Mouse (Mus musculus) ES-CJ7 (cell line): ENCODE results near the gene Icam1.

Experiments used
- DNase-seq: peaks from one replicate; pipeline ENCODE4 v3.0.0; 2011; ENCODE audit warnings: low read depth, low spot score

The Icam1 gene

DNA sequence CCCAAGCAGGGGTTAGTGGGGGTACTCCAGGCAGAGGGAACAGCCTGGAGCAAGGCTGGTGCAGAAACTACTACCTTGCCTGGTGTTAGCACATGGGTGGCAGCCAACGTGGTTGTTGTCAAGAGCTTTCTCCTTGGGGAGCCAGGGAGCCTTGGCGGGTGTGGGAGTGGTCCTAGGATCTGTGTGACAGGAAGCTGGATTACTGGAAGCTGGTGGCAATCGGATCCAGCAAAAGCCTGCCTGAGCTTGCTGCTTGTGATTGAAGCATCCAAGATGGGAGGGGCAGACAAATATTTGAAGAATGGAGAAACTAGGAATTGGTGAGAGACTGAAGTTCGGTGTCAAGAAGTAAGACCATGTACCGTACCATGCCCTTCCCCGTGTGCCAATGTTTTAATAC, 6.5 kb downstream of the Icam1 start:
- DNase-seq: peak; percentile 62

DNA sequence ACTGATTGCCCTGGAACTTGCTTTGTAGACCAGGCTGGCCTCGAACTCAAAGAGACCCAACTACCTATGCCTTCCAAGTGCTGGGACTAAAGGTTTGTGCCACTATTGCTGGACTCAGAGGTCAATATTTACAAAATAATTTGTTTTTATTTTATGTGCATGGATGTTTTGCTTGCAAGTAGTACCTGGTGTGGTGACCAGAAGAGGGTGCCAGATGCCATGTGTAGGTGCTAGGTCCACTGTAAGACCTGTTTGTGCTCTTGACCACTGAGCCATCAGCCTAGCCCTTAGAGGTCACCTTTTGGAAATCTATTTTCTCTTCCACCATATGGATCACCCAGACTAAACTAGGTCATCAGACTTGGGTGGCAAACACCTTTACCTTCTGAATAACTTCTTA, 6.9 kb downstream of the Icam1 start:
- no peak for DNase-seq

DNA sequence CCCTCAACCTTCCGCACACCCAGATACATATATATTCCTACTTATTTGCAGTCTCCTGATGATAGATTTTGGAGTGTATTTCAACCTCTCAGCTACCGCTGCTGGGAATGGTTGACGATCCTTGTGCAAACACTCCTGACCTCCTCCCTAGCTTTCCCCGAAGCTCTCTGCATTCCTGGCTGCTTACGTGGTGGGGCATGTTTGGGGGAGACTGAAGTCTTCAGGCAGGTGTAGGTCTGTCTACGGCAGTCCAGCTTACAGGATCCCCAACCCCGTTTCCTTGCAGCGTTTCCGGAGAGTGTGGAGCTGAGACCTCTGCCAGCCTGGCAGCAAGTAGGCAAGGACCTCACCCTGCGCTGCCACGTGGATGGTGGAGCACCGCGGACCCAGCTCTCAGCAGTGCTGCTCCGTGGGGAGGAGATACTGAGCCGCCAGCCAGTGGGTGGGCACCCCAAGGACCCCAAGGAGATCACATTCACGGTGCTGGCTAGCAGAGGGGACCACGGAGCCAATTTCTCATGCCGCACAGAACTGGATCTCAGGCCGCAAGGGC, 9.5 kb downstream of the Icam1 start:
- DNase-seq: no peak

DNA sequence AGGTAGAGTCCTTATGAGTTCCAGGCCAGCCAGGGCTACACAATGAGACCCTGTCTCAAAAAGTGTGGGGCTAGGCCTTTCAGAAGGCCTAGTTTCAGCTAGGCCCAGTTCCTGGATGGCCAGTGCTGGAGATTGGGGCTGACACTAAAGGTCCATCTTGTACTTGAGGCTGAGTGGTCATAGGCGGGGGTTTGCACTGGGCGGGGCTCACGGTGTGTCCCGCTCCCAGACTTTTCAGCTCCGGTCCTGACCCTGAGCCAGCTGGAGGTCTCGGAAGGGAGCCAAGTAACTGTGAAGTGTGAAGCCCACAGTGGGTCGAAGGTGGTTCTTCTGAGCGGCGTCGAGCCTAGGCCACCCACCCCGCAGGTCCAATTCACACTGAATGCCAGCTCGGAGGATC, 11.1 kb downstream of the Icam1 start:
- no peak for DNase-seq

DNA sequence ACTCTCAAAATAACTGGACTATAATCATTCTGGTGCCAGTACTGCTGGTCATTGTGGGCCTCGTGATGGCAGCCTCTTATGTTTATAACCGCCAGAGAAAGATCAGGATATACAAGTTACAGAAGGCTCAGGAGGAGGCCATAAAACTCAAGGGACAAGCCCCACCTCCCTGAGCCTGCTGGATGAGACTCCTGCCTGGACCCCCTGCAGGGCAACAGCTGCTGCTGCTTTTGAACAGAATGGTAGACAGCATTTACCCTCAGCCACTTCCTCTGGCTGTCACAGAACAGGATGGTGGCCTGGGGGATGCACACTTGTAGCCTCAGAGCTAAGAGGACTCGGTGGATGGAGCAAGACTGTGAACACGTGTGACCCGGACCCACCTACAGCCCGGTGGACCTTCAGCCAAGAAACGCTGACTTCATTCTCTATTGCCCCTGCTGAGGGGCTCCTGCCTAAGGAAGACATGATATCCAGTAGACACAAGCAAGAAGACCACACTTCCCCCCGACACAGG, 12.0 kb downstream of the Icam1 start:
- DNase-seq: no peak

DNA sequence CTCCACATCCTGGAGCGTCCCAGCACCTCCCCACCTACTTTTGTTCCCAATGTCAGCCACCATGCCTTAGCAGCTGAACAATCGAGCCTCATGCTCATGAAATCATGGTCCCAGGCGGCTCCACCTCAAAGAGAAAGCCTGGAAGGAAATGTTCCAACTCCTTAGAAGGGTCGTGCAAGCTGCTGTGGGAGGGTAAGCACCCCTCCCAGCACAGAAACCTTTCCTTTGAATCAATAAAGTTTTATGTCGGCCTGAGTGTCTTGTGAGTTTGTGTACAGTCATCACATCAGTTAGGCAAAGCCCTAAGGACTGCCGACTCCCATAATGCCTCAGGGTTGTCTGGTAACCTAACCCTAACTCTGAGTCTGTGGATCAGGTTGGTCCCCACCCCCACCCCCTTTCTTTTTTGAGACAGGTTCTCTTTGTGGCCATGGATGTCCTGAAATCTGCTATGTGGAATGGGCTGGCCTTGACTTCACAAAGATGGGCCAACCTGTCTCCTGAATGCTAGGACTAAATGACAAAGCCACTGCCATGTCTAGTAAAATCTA, 12.8 kb downstream of the Icam1 start:
- no peak for DNase-seq

DNA sequence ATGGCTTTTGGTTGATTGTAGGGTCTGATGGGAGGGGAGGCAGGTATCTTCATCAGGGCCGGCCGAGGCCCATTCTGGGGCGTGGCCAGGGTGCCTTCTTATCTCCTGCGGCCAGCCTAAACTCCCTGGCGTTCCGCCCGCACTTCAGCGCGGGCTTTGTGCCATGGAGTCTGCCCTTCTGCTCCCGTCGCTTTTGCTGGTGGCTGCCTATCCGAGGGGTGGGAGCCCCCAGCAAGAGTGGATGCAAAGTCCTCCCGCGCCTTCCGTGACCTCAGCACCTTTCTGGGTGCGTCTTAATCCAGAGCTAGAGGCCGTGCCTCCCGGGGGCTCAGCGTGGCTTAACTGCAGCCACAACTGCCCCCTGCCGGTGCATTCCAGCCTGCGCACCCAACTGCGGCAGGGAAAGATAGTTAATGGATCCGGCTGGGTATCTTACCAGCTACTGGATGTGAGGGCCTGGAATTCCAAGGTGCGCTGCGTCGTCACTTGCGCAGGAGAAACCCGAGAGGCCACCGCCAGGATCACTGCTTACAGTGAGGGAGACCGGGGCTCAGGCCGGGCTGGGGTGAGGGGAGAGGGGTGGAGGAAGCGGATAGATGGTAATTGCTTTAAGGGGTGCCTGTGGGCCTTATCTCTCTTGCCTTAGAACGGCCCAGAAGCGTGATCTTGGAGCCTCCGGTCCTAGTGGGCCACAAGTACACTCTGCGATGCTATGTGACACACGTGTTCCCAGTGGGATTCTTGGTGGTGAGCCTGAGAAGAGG, 13.7 kb downstream of the Icam1 start, which contains the start of gene Icam4:
Gene Icam4 (plus strand): TSS at position 83 of the 764 bp plus-strand sequence.
- peak; percentile 86 for DNase-seq

DNA sequence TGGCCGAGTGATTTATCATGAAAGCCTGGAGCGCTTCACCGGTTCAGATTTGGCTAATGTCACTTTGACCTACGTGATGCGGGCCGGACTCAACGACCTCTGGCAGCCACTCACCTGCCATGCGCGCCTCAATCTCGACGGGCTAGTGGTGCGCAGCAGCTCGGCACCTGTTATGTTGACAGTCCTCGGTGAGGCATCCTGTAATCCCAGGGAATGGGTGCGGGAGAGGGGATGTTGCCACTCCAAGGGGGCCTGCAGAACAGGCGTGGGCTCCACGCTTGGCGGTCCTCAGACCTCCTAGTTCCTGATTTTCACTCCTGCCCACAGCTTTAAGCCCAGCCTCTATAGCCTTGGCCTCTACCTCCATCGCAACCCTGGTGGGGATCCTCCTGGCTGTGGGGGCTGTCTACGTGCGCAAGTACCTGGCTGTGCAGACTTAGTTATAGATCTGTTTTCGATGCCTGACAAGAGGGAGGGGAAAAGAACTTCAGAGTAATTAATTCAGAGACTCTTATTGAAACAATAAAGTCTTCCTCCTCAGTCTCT, 14.3 kb downstream of the Icam1 start:
- DNase-seq: no peak

DNA sequence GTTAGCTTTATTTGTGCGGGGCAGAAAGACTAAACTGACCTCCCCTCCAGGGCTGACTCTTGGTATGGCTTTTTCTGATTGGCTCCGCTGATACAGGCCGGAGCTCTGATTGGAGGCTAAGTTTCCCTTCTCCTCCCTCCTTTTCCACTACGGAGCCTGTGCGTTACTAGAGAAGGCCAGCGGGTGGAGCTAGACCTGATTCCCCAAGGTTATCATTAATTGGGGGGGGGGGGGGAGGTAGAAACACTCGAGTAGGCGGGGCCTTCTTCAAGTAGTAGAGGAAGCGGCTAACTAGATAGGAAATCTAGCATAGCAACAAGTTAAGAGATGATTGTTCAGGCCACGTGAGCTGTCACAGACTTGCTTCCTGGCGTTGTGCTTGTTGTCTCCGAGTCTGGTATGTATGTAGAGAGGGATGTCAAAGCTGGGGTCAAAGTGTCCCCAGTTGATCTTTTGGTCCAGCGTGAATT, 15.0 kb downstream of the Icam1 start:
- peak; percentile 95 for DNase-seq

DNA sequence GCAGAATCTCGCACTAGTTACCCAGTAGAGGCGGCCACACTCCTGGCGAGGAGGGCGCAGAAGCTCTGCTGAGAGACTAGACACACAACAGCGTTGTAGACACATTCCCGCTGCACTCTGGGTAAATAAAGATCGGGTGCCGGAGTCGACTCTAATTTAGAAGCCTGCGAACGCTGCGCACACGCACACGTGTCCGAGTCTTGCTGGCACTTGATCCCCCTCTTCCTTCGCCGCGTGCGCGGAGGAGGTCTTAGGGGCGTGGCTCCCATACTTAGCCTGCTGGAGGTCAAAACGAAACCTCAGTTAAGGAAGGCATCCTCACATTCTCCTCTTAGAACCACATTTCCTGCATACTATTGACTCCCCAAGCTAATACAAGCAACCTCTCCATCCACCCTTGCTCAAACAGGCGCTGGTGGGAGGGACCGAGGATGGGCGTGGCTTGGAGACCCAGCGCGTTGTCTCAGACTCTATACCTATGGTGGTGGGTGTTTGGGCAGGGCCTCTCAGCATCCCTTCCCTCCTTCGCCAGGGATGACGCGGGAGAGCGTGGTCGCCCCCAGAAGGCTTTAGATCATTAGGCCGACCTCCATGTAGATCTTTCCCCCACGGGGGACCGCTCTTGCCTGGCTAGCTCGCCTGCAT, 15.6 kb downstream of the Icam1 start:
- peak; percentile 79 for DNase-seq

DNA sequence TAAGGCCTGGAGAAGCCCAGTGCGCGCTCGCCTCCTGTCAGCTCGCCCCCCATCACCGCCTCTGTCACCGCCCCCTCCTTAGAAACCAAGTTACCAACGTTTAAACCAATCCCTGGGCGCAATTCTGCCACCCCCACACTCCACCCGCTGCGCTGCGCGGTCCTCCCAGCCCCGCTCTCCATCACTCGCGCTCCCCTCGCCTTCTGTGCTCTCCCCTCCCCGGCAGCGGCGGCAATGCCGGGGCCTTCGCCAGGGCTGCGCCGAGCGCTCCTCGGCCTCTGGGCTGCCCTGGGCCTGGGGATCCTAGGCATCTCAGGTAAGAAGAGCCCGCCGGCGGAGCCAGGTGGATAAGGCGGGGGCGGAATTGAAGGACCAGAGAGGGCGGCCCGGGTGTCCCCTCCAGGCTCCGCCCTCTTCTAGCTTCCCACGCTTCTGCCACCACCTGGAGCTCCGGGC, 16.1 kb downstream of the Icam1 start, which contains the start of gene Icam5:
Gene Icam5 (plus strand): TSS at position 178 of the 456 bp plus-strand sequence.
- no peak for DNase-seq

DNA sequence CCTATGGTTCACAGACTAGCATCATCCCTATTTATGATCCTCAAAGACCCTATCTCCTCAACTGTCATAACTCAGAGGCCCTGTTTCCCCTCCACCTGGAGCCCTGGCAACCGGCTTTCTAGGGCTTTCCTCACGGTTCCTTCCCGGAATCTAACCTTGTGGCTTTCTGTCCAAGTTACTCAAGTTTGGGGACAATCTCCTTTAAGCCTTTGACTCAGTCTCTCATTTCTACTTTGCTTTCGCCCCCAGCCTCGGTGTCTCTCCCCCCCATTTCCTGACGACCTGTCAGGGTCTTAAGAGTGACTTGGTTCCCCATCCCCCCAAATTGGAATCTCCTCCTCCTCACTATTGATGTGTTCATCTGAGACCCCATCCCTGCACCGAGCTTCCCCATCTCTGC, 16.7 kb downstream of the Icam1 start:
- no peak for DNase-seq

DNA sequence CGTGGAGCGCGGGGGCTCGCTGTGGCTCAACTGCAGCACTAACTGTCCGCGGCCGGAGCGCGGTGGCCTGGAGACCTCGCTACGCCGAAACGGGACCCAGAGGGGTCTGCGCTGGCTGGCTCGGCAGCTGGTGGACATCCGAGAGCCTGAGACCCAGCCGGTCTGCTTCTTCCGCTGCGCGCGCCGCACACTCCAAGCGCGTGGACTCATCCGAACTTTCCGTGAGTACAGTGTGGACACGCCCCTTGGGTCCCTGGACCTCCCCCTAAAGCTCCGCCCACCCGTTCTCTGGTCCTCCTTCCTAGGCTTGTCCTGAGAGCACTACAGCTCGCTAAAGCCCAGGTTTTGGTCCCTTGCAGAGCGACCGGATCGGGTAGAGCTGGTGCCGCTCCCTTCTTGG, 17.4 kb downstream of the Icam1 start:
- peak; percentile 92 for DNase-seq

DNA sequence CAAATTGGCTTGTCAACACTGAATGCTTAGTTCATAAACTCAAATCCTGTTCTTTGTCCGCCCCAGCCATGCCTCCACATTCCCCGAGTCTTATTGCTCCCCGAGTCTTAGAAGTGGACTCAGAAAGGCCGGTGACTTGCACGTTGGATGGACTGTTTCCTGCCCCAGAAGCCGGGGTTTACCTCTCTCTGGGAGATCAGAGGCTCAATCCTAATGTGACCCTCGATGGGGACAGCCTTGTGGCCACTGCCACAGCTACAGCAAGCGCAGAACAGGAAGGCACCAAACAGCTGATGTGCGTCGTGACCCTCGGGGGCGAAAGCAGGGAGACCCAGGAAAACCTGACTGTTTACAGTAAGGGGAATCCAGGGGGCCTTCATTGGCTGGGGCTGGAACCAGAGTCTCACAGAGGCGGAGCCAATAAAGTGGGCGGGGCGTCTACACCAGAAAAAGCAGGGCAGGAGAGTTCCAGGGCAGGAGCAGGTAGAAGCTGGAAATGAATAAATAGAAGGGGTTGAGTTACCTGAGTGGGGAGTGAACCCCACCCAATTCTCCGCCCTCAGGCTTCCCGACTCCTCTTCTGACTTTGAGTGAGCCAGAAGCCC, 18.8 kb downstream of the Icam1 start:
- DNase-seq: peak; percentile 75

DNA sequence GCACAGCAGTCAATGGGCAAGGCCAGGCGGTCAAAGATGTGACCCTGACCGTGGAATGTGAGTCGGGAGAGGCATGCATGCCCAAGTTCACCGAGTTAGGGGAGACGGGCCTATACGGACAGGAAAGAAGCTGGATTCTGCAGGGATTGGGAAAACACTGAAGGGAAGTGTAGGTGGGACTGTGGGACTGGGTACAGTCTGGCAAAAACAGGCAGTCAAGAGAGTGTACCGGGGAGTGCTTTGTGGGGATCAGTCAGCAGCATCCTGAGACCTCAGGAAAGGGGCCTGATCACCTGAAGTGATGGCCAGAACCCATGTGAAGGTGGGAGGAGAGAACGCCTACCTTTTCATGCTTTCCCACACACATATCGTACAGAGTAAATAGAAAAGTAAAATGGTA, 19.8 kb downstream of the Icam1 start:
- no peak for DNase-seq

DNA sequence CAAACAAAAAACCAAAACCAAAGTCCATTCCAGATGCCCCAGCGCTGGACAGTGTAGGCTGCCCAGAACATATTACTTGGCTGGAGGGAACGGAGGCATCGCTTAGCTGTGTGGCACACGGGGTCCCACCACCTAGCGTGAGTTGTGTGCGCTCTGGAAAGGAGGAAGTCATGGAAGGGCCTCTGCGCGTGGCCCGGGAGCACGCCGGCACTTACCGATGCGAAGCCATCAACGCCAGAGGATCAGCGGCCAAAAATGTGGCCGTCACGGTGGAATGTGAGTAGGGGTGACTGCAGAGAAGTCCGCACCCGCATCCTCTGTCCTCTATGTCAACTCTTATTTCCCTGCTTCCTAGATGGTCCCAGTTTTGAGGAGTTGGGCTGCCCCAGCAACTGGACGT, 20.4 kb downstream of the Icam1 start:
- DNase-seq: no peak

DNA sequence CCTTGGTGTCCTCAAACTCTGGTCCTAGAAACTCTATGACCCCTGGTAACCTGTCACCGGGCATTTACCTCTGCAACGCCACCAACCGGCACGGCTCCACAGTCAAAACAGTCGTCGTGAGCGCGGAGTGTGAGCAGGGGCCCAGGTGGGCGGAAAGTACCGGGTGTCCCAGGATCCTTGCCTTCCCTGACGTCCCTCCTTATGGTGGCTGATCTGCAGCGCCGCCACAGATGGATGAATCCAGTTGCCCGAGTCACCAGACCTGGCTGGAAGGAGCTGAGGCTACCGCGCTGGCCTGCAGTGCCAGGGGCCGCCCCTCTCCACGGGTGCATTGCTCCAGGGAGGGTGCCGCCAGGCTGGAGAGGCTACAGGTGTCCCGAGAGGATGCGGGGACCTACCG, 20.9 kb downstream of the Icam1 start:
- no peak for DNase-seq

DNA sequence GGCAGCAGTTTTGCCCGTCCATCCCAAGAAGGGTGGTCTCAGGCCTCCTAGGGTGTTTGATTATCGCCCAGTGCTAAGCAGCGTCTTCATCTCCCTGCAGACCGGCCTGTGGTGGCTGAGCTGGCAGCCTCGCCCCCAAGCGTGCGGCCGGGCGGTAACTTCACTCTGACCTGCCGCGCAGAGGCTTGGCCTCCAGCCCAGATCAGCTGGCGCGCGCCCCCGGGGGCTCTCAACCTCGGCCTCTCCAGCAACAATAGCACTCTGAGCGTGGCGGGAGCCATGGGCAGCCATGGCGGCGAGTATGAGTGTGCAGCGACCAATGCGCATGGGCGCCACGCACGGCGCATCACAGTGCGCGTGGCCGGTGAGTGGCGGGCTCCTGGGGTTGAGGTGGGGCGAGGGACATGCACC, 21.7 kb downstream of the Icam1 start:
- no peak for DNase-seq

DNA sequence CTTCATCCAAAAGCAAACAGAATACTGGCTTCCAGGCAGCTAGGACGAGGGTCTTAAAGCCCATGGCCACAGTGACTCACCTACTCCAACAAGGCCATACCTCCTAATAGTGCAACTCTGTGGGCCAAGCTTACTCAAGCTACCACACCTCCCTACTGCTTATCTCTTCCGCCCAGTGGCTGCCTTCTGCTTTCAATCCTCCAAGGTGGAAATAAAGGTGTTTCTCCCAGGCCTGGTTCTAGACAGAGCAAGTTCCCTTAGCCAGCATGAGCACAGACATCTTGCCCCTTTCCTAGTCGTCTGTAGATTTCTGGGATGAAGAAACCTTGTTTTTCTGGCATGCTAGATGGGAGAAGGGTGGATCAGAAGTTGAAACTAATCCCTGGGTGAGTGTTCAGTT, 24.0 kb downstream of the Icam1 start:
- no peak for DNase-seq

DNA sequence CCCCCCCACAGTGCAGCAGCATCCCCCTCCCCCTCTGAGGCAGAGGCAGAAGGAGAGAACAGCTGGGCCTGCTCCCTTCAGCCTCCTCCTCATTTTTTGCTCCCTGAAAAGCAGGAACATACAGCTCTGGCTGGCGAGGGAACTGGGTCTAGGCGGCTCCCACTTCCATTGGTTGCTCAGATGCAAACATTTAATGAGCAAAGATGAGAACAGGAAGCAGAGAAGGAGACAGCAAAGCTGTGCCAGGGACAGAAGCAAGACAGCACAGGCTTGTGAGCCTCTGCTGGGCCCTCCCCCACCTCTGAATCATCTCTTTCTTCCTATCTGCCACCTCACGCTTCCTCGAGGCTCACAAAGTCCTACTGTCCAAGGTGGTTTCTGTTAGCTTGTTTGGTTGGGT, 25.5 kb downstream of the Icam1 start:
- no peak for DNase-seq

DNA sequence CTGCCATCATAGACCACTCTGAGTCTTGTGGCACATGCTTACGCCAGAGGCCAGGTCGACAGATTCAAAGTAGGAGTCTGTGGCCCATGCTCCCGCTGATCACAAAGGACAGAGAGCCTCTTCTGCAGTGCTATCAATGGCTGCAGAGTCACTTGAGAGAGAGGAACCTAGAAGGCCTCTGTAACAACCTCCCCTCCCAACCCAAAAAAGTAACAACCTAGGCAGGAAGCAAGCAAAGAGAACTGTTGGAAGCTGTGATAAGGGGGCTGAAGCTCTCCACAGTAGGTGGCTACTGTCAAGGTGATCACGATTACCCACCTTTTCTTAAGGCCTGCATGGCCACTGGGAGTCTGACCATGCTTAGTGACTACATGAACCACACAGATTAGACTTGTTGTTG, 27.8 kb downstream of the Icam1 start:
- no peak for DNase-seq
